Mouse (Mus musculus): ENCODE measurements at regions not wholly inside any gene's neighbourhood (a gene's known extent, or its start where the extent isn't known, plus 50 kb on each side); places are given as distances from the start of the nearest gene placed in this dataset.

- DNase-seq (ENCODE audit: low spot score in 2 of 2) = no peak
These were observed 82.7 kb downstream of the Cstad start for GRCm38 (mm10) chr2:30677498-30677897.

DNA sequence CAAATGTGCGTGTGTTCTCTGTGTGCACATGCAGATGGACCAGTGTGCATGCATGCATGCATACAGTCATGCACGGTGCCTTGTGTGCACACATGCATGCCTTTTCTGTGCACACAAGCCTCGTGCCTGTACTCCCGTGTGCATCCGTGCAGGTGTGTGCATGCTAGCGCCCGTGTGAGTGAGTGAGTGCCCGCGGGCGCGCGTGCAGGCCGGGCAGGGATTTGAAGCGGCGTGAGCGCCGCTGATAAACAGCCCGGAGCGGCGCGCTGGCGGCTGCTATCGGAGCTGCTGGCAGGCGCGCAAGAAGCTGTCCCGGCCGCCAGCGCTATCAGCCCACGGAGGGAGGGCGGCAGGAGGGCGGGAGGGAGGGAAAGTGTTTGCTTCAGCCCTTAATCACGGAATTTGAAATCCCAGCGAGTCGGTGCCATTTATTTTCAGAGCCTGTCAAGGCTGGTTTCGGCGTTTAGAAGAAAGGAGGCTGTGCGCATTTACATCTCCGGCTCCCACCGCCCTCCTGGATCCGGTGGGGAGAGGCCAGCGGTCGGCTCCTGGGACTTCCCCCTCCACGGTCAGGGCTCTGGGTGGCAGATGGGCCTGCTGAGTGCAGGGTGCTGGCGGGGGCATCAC, 82.1 kb downstream of the Cstad start:
- peak; percentile 68 to 85 for DNase-seq (ENCODE audit: low spot score in 2 of 2)

- DNase-seq (ENCODE audit: low spot score in 2 of 2) = no peak
These were observed 81.6 kb downstream of the Cstad start for GRCm38 (mm10) chr2:30676450-30676832.

GRCm38 (mm10) chr2:30675839-30676238, 81.0 kb downstream of the Cstad start:
- DNase-seq (ENCODE audit: low spot score in 2 of 2) = no peak

GRCm38 (mm10) chr2:30670836-30671586, 76.2 kb downstream of the Cstad start:
- DNase-seq (ENCODE audit: low spot score in 2 of 2) = peak in 1 of 2 experiments; percentile 59

- DNase-seq (ENCODE audit: low spot score in 2 of 2) = no peak
These were observed 72.6 kb downstream of the Cstad start for GRCm38 (mm10) chr2:30667468-30667867.

GRCm38 (mm10) chr2:30661147-30661546, 66.3 kb downstream of the Cstad start:
- no peak for DNase-seq (ENCODE audit: low spot score in 2 of 2)

GRCm38 (mm10) chr2:30660613-30660991, 65.8 kb downstream of the Cstad start:
- DNase-seq (ENCODE audit: low spot score in 2 of 2) = no peak

DNA sequence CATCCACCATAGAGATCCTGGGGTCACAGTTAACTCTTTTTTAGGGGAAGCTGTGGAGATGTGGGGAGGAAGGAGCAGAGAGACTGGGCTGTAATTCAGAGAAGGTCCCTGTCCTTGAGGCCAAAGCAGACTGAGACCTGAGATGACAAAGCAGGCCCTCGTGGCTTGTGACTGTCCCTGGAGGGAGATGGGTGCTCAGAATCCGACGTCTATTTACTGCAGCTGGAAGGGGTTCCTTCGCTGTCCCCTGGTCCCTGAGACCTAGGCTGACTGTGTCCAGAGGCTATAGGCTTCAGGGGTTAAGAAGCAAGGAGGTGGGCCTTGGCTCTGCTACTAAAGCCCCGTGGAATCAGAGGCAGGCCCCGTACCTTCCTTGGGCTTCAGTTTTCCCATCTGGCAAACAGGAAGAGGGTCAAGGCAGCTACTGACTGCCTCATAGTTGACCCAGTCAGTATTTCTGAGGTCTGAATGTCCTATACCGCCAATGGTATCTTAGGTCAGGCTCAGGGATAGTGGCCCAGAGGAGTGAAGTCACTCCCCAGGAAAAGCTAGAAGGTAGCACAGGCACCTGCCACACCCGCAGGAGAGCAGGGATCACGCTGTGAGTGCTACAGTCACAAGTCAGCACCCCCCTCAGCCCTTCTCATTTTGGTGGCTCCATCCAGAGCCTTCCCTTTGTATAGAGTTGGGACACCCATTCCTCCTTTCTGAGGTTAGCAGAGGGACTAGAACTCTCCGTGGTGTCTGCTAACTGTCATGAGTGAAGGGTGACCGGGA, 65.2 kb downstream of the Cstad start:
- no peak for DNase-seq (ENCODE audit: low spot score in 2 of 2)

DNA sequence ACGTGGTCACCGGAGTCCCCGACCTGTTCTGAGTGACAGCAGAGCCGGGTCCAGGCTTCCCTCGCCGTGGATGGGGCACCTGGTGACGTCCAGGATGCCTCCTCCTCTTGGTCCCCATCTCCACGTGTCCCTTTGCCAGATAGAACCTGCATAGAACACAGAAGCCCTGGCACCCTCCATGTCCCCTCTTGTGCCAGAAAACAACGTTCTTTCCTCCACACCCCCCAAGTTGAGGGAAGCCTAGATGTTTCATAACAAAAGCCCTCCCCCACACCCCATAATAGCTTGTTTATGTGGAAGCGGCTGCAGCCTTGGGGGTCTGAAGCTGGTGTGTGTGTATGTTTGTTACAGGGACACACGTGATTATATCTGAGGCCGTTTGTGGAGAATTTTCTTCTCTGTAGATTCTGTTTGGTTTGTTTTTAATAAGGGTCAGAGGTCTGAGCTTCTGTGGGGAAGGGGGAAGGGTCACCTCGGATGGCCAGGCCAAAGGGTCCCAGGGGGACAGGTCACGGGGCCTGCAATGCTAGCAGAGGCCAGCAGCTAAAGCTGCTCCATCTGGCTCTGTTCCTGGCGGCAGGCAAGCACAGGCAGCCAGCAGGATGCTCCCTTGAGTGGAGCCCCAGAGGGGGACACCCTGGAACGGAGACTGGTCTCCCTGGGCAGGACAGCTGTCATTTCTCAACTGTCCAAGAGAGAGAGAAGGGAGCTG, 64.2 kb downstream of the Cstad start:
- DNase-seq (ENCODE audit: low spot score in 2 of 2) = peak; percentile 59 to 86

Small RNA genes in the stretch of these regions (microRNA-seq; reads per million reads assigned to microRNA genes)
- 0 to 0.20 reads per million in 2 experiments for gene Mir3089

Measured in layer of hippocampus, adult 18-20 months (tissue).